Comparison of ENCODE assay signal across 7 mouse cellular contexts in the genomic region with DNA sequence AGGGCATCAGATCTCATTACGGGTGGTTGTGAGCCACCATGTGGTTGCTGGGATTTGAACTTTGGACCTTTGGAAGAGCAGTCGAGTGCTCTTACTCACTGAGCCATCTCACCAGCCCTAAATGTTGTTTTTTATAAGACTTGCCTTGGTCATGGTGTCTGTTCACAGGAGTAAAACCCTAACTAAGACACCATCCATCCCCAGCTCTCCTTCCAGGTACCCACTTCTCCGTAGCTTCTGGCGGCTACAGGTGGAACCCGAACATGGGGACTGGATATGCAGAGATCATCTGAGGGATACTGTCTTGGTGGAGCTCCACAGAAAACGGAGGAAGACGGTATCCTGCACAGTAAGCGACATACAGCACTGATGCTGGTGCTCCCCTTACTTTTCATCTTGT. TPM values are rescaled to one million over a fixed set of nuclear protein-coding genes. Genes with fewer than 3 reads are reported as not detected.
DNase-seq lines count a peak whose midpoint lies in the region; ATAC-seq and TF ChIP-seq lines count a peak whose summit lies in the region.
"Not testable (repeated sequence)": the region's sequence is repeated elsewhere in the genome, so short reads cannot be mapped to it uniquely, and the experiment has no call there.

Prr14 (plus strand) TSS at position 301 of the 400 bp plus-strand sequence.

- not testable (repeated sequence) for DNase-seq in adrenal gland, postnatal 4 days (ENCODE audit: low spot score in 2 of 2); heart, embryonic 10.5 days (ENCODE audit: low spot score); left cerebral cortex, adult 18-20 months (ENCODE audit: low spot score in 2 of 2); liver, postnatal 0 days

- 98% methylated on average over 8 of the region's 8 CpGs for WGBS in forebrain, embryonic 12.5 days
- WGBS in heart, embryonic 10.5 days = 95% methylated on average over 8 of the region's 8 CpGs
- 95% methylated on average over 8 of the region's 8 CpGs for WGBS in hindbrain, embryonic 16.5 days
- 91% methylated on average over 7 of the region's 8 CpGs for whole genome bisulfite sequencing in liver, postnatal 0 days (ENCODE audit: insufficient replicate concordance)

- not testable (repeated sequence) for H3K9me3 ChIP-seq in forebrain, embryonic 12.5 days; heart, embryonic 10.5 days; hindbrain, embryonic 16.5 days (ENCODE audit: control insufficient read depth, low read length); liver, postnatal 0 days (ENCODE audit: low read length)

- H3K27me3 ChIP-seq in forebrain, embryonic 12.5 days; heart, embryonic 10.5 days (ENCODE audit: insufficient read depth, poor library complexity, severe bottlenecking); hindbrain, embryonic 16.5 days (replicated peaks; ENCODE audit: control insufficient read depth, insufficient read depth, low read length); liver, postnatal 0 days (ENCODE audit: insufficient read depth, low read length); myocyte (ENCODE audit: control insufficient read depth, insufficient read depth, insufficient read length): not testable (repeated sequence)

- H3K4me1 ChIP-seq in forebrain, embryonic 12.5 days; heart, embryonic 10.5 days; hindbrain, embryonic 16.5 days (ENCODE audit: control insufficient read depth, insufficient read depth, low read depth, low read length); liver, postnatal 0 days (ENCODE audit: insufficient read depth): not testable (repeated sequence)

- TF ChIP-seq CTCF in liver, postnatal 0 days (IDR thresholded peaks at IDR 0.05; ENCODE audit: low read depth) = not testable (repeated sequence)

- H3K9ac ChIP-seq in forebrain, embryonic 12.5 days; hindbrain, embryonic 16.5 days (ENCODE audit: low read depth, low read length); liver, postnatal 0 days (replicated peaks): not testable (repeated sequence)

- peaks cover 64% of the 10 kb centered on the region for H3K36me3 ChIP-seq in forebrain, embryonic 12.5 days (replicated peaks)
- peaks cover 78% of the 10 kb centered on the region for H3K36me3 ChIP-seq in heart, embryonic 10.5 days
- peaks cover 23% of the 10 kb centered on the region for H3K36me3 ChIP-seq in hindbrain, embryonic 16.5 days (ENCODE audit: control insufficient read depth, insufficient read depth, low read length)
- H3K36me3 ChIP-seq in liver, postnatal 0 days (replicated peaks; ENCODE audit: insufficient read depth, low read length) = peaks cover 22% of the 10 kb centered on the region
- not testable (repeated sequence) for H3K36me3 ChIP-seq in myocyte (ENCODE audit: control insufficient read depth, insufficient read depth)

- not testable (repeated sequence) for H3K4me3 ChIP-seq in forebrain, embryonic 12.5 days (replicated peaks); heart, embryonic 10.5 days; hindbrain, embryonic 16.5 days (ENCODE audit: low read length); liver, postnatal 0 days (ENCODE audit: low read depth, low read length); myocyte

- not testable (repeated sequence) for H3K27ac ChIP-seq in forebrain, embryonic 12.5 days; heart, embryonic 10.5 days; hindbrain, embryonic 16.5 days (ENCODE audit: low read depth, low read length); liver, postnatal 0 days (ENCODE audit: low read depth)

- not testable (repeated sequence) for TF ChIP-seq POLR2A in myocyte (IDR thresholded peaks at IDR 0.05; ENCODE audit: insufficient read length, low read depth)

- H3K79me2 ChIP-seq in myocyte (ENCODE audit: control insufficient read depth, insufficient read depth) = peaks cover 11% of the 10 kb centered on the region

- H3K4me2 ChIP-seq in forebrain, embryonic 12.5 days; hindbrain, embryonic 16.5 days (ENCODE audit: low read length); myocyte (ENCODE audit: low read depth): not testable (repeated sequence)
- H3K4me2 ChIP-seq in liver, postnatal 0 days (ENCODE audit: low read depth, low read length) = peak within 1 kb of the TSS; percentile 32; the same call in 1 of the 2 replicates

- not testable (repeated sequence) for ATAC-seq in forebrain, embryonic 12.5 days (ENCODE audit: low FRiP score); hindbrain, embryonic 16.5 days; liver, postnatal 0 days

- H3ac ChIP-seq in myocyte (ENCODE audit: control insufficient read depth, insufficient read length) = not testable (repeated sequence)

- TF ChIP-seq EP300 in liver, postnatal 0 days (IDR thresholded peaks at IDR 0.05; ENCODE audit: low read depth) = not testable (repeated sequence)

RNA-seq across cellular contexts. Expression of gene Prr14, which starts in this region (rescaled TPM):
- 10 to 100 TPM; 52.3 to 54.8 TPM for total RNA-seq in adrenal gland, postnatal 4 days (2021)
- 63.0 and 64.7 TPM in 2 replicates for polyA plus RNA-seq in forebrain, embryonic 12.5 days (2016; fragmentation: Nextera tagmentation; extraction: Ambion mirVana)
- 35.6 and 42.2 TPM in 2 replicates for polyA plus RNA-seq in heart, embryonic 10.5 days (2016; fragmentation: Nextera tagmentation; extraction: Ambion mirVana)
- polyA plus RNA-seq in hindbrain, embryonic 16.5 days (2015; fragmentation: Nextera tagmentation; extraction: Ambion mirVana) = 29.0 and 35.2 TPM in 2 replicates
- 10 to 100 TPM; 24.6 to 33.0 TPM for total RNA-seq in left cerebral cortex, adult 18-20 months (2021)
- 16.0 and 17.6 TPM in 2 replicates for polyA plus RNA-seq in liver, postnatal 0 days (2015; fragmentation: Nextera tagmentation; extraction: Ambion mirVana)
- polyA plus RNA-seq in myocyte (2012; fragmentation: generic; extraction: Trizol) = 26.5 TPM
